Mouse (Mus musculus) kidney, adult 9 months (tissue): Measurements from ENCODE around the gene Myl4.

Experiments used
- DNase-seq: peaks from one replicate; pipeline ENCODE4 v3.0.0; 2022

Myl4 gene

DNA sequence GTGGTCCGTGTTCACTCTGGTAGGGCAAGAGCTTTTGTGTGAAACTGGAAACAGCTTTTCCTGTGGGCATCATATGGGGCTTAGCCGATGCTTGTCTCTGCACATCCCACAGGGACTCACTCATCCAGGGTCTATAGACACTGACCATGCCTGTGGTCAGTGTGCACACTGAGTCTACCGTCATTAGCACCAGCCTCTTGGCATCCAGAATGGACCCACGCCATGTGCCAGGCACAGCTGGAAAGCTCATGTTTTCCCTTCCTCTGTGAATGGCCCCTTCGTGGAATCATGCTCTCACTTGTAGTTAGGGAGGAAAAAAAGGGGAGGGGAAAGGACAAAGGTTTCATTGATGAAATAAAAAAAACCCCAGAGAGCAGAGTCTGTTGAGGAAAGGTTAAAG, 87.5 kb downstream of the Myl4 start:
- DNase-seq: no peak

DNA sequence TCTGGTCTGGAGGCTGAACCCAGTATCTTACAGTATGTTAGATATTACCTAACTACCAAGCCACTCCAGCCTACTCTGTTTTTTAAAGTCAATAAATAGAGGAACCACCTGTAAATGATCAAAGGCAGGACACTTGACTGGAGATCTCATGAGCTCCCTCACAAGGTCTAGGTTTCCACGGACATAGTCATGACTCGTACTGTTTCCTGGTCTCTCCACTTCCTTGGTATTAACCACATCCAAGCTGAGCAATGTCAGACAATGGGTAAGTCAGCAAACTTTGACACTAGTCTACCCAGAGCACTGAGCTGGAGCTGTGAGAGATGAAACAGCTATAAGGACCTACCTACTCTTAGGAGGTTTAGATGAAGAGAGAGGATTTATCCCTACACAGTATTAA, 88.4 kb downstream of the Myl4 start:
- DNase-seq: no peak

GRCm38 (mm10) chr11:104639634-104640033, 89.2 kb downstream of the Myl4 start:
- no peak for DNase-seq

DNA sequence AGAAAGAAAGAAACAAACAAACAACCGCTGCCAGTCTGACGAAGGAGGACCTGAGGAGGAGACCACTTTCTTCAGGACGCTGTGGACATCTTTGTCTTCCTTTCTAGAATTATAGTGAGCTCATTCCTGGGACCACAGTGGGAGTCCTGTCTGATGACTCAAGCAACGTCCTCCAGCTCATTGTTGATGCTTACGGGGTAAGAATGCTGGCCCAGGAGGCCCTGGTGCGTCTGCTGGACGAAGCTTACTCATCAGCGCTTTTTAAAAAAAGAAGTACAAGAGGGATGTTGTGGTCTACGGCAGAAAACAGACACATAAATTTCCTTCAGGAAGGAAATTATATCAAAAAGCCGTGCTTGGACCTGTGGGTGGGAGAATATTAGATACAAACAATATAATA, 90.4 kb downstream of the Myl4 start:
- DNase-seq: no peak

GRCm38 (mm10) chr11:104643236-104643635, 92.8 kb downstream of the Myl4 start:
- DNase-seq: no peak
